Mouse (Mus musculus): ENCODE data around the gene Gpsm3.
"Not testable (repeated sequence)": the region's sequence is repeated elsewhere in the genome, so short reads cannot be mapped to it uniquely, and the experiment has no call there.

Gpsm3 gene

GRCm38 (mm10) chr17:34589681-34590101, at the start of gene Gpsm3:
Gene Gpsm3, plus strand, starts transcription at chr17:34589806.
- peak; percentile 77 for DNase-seq (ENCODE audit: low read depth, low spot score)

- DNase-seq (ENCODE audit: low read depth, low spot score), result not testable (repeated sequence)
Observed at GRCm38 (mm10) chr17:34543567-34543966, 46.0 kb upstream of the Gpsm3 start.

GRCm38 (mm10) chr17:34546797-34547196, 42.8 kb upstream of the Gpsm3 start:
- no peak for DNase-seq (ENCODE audit: low read depth, low spot score)

GRCm38 (mm10) chr17:34547601-34548000, 42.0 kb upstream of the Gpsm3 start:
- no peak for DNase-seq (ENCODE audit: low read depth, low spot score)

- DNase-seq (ENCODE audit: low read depth, low spot score), result no peak
Observed at GRCm38 (mm10) chr17:34549156-34549555, 40.5 kb upstream of the Gpsm3 start.

GRCm38 (mm10) chr17:34549843-34550242, 39.8 kb upstream of the Gpsm3 start:
- no peak for DNase-seq (ENCODE audit: low read depth, low spot score)

- DNase-seq (ENCODE audit: low read depth, low spot score), result peak; percentile 70
Observed at GRCm38 (mm10) chr17:34555483-34555882, 34.1 kb upstream of the Gpsm3 start.

- DNase-seq (ENCODE audit: low read depth, low spot score), result no peak
Observed at GRCm38 (mm10) chr17:34556406-34556805, 33.2 kb upstream of the Gpsm3 start.

- DNase-seq (ENCODE audit: low read depth, low spot score), result no peak
Observed at GRCm38 (mm10) chr17:34557411-34557810, 32.2 kb upstream of the Gpsm3 start.

- no peak for DNase-seq (ENCODE audit: low read depth, low spot score)
Observed at GRCm38 (mm10) chr17:34559116-34559515, 30.5 kb upstream of the Gpsm3 start.

GRCm38 (mm10) chr17:34559895-34560294, 29.7 kb upstream of the Gpsm3 start:
- DNase-seq (ENCODE audit: low read depth, low spot score), result peak; percentile 41

- DNase-seq (ENCODE audit: low read depth, low spot score), result no peak
Observed at GRCm38 (mm10) chr17:34560438-34560837, 29.2 kb upstream of the Gpsm3 start.

GRCm38 (mm10) chr17:34561200-34561599, 28.4 kb upstream of the Gpsm3 start:
- no peak for DNase-seq (ENCODE audit: low read depth, low spot score)

- DNase-seq (ENCODE audit: low read depth, low spot score), result no peak
Observed at GRCm38 (mm10) chr17:34562595-34562994, 27.0 kb upstream of the Gpsm3 start.

- no peak for DNase-seq (ENCODE audit: low read depth, low spot score)
Observed at GRCm38 (mm10) chr17:34563354-34563753, 26.3 kb upstream of the Gpsm3 start.

GRCm38 (mm10) chr17:34564003-34564421, 25.6 kb upstream of the Gpsm3 start, which contains the start of gene Notch4:
Gene Notch4, plus strand, starts transcription at chr17:34564268.
- DNase-seq (ENCODE audit: low read depth, low spot score), result no peak

- DNase-seq (ENCODE audit: low read depth, low spot score), result no peak
Observed at GRCm38 (mm10) chr17:34564796-34565195, 24.8 kb upstream of the Gpsm3 start.

GRCm38 (mm10) chr17:34567311-34567710, 22.3 kb upstream of the Gpsm3 start:
- DNase-seq (ENCODE audit: low read depth, low spot score), result no peak

- DNase-seq (ENCODE audit: low read depth, low spot score), result no peak
Observed at GRCm38 (mm10) chr17:34568421-34568820, 21.2 kb upstream of the Gpsm3 start.

GRCm38 (mm10) chr17:34569919-34570318, 19.7 kb upstream of the Gpsm3 start:
- no peak for DNase-seq (ENCODE audit: low read depth, low spot score)

- peak; percentile 44 for DNase-seq (ENCODE audit: low read depth, low spot score)
Observed at GRCm38 (mm10) chr17:34571875-34572274, 17.7 kb upstream of the Gpsm3 start.

- DNase-seq (ENCODE audit: low read depth, low spot score), result no peak
Observed at GRCm38 (mm10) chr17:34572361-34572760, 17.2 kb upstream of the Gpsm3 start.

GRCm38 (mm10) chr17:34576577-34576976, 13.0 kb upstream of the Gpsm3 start:
- no peak for DNase-seq (ENCODE audit: low read depth, low spot score)

- DNase-seq (ENCODE audit: low read depth, low spot score), result no peak
Observed at GRCm38 (mm10) chr17:34578070-34578469, 11.5 kb upstream of the Gpsm3 start.
